Mouse (Mus musculus) cortical plate, adult 2 months (tissue): ENCODE measurements around the gene Slc6a9. TPM values are rescaled to one million over a fixed set of nuclear protein-coding genes. Genes with fewer than 3 reads are reported as not detected.
A peak's percentile ranks its signal among the peaks of the same experiment; 100 is the strongest.

ENCODE experiments used
- H3K27ac ChIP-seq: fragments of 200-500 bp; 2 replicates; pipeline ENCODE4 v1.5.1; 2012; ENCODE audit warnings: low read length, control low read depth, inconsistent platforms; ENCODE audit not compliant: insufficient read depth
- H3K4me1 ChIP-seq: fragments of 200-500 bp; 2 replicates; pipeline ENCODE4 v1.6.1; 2011; ENCODE audit warnings: low read length; ENCODE audit not compliant: control insufficient read depth, insufficient read depth
- H3K4me3 ChIP-seq: fragments of 200-500 bp; 2 replicates; pipeline ENCODE4 v1.5.1; 2011; ENCODE audit warnings: mild to moderate bottlenecking, low read length, control low read depth; ENCODE audit not compliant: insufficient read depth
- CTCF ChIP-seq: fragments of 200-500 bp; IDR thresholded peaks from 2 replicates; pipeline ENCODE4 v1.5.1; 2011; ENCODE audit warnings: mild to moderate bottlenecking, control low read depth, low read length; ENCODE audit not compliant: insufficient read depth; ENCODE audit errors: extremely low read depth
- POLR2A ChIP-seq: fragments of 200-500 bp; IDR thresholded peaks from 2 replicates; pipeline ENCODE4 v1.6.1; 2011; ENCODE audit warnings: mild to moderate bottlenecking, low read length, control low read depth; ENCODE audit not compliant: insufficient read depth; ENCODE audit errors: extremely low read depth
- polyA plus RNA-seq: library from polyadenylated mRNA; depleted of rRNA; stranded (reverse); fragments of >200 nt; gene quantifications from 2 replicates; pipeline ENCODE4 v1.2.3, GENCODE M21; 2012

The Slc6a9 gene
- polyA plus RNA-seq, 1 experiment, result 56.0 TPM

DNA sequence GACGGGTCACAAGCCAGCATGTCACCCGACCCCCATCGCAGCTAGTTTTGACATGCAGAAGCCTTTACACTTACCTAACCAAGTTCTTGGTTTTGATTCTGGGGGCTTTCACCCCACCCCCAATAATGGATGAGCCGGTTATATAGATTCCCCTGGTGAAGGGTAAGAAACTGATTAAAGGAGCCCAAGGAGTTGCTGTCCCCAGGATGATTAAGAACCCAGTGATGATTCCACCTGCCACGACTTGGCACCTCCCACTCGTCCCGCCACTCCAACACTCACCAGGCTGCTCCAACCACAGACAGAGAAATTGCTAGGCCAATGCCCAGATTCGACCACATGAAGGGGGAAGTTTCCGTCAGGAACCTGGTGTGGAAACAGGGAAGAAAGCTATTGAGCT is 51.7 kb downstream of the Slc6a9 start:
- TF ChIP-seq POLR2A (no peak), CTCF (no peak)
- peak overlapping the region; percentile 47 for H3K4me3 ChIP-seq
- H3K4me1 ChIP-seq, result peaks cover 6% of the 10 kb centered on the region
- no peak overlapping the region for H3K27ac ChIP-seq

DNA sequence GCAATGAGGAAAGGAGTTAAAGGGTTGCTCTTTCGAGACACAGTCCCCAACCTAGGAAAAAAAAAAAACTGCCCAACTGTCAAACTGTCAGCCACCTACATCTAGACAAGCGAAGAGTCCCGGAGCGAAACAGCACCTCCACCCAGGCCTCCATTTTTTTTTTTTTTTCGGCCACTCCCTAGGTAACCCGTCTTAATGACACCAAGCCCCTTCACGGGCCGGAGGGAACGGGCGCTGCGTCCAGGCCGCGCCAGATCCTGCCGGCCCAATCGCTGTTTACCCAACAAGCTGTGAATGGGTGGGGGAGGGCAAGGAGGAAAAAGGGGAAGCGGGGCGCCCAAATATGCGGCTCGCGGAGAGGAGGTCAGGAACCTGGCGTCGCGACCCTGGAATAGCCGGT is 52.3 kb downstream of the Slc6a9 start:
- no peak for TF ChIP-seq POLR2A
- no peak for TF ChIP-seq CTCF
- Histone ChIP-seq H3K27ac (peak overlapping the region; percentile 61), H3K4me3 (peak overlapping the region; percentile 47), H3K4me1 (peaks cover 6% of the 10 kb centered on the region)

DNA sequence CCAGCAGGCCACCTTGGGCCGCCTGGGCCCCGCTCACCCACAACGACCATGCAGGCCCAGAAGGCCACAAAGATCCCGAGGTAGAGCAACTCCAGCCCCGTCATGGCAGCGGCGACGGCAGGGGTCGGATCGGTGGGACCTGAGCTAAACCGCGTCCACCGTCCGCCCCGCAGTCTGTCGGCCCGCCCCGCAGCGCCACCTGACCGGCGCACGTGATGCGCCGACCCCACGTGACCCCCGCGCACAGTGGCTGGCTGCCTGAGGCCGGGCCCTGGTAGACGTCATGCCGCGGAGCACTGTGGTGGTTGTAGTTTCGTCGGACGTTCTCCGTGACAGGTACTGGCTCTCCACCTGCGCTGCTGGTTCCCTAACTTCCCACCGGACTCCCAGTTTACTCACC is 52.8 kb downstream of the Slc6a9 start, which contains the start of gene Atp6v0b:
Gene Atp6v0b (minus strand): TSS at position 201 of the 400 bp plus-strand sequence.
- no peak for TF ChIP-seq CTCF
- peak; percentile 87 for TF ChIP-seq POLR2A
- Histone ChIP-seq H3K27ac (peak within 1 kb of the TSS; percentile 61), H3K4me3 (peak within 1 kb of the TSS; percentile 47), H3K4me1 (peaks cover 6% of the 10 kb centered on the region; the same call in 1 of the 2 replicates)

DNA sequence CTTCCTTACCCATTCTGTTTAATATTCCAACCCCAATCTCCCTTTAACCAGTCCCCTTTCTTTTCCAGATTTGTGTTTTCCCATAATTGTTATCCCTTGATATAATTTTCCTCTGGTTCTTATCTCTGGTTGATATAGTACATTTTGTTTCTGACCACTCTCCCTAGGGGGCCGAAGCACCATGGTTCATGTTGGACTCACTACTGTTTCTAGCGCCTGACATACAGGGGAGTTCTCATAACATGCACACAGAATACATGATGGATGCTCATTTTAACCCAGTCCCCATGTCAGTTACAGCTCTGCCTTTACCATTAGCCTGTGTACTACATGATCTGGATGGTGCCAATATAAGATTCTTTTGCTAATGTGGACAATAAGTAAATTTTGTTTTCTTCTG is 53.6 kb downstream of the Slc6a9 start:
- Histone ChIP-seq H3K27ac (no peak overlapping the region), H3K4me1 (peaks cover 6% of the 10 kb centered on the region; the same call in 1 of the 2 replicates), H3K4me3 (peak overlapping the region; percentile 47; the same call in 1 of the 2 replicates)
- TF ChIP-seq CTCF (no peak), POLR2A (no peak)

DNA sequence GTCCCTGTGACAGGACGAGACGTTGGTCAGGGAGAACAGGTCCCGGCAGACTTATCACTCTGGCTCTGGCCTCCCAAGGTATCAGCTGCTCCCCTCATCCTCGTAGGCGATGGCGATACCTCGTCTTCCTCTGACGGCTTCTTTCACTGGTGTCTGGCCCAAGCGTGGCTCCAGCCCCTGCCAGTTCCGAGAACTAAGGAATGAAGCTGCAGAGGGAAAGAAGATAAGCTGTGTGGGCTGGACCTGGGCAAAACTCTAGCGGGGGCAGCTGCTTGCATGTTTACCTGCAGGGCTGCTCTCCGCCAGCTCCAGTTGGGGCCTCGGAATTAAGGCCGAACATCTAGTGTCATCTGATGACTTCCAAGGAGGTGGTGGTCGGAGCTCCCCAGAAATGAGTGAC is 55.2 kb downstream of the Slc6a9 start:
- Histone ChIP-seq H3K4me1 (peaks cover 3% of the 10 kb centered on the region; the same call in 1 of the 2 replicates), H3K27ac (no peak overlapping the region), H3K4me3 (no peak overlapping the region)
- TF ChIP-seq POLR2A (no peak), CTCF (no peak)

DNA sequence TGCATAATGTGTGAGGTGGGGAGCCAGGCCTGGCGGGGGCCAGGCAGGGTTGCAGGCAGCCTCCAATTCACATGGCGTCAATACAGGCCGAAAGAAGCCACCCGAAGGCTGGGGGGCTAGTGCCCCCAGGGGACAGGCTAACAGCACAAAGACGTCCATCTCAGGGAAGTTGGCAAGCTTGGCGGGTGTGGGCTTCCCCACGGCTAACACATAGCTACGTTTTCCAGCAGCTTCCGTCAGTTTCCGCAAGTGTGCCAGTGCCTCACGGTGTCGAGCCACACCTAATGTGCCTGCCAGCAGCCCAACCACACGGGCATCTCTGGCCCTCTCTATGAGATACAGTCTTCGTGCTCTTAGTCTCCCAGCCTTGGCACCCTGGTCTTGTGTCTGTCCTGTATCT is 55.7 kb downstream of the Slc6a9 start:
- Histone ChIP-seq H3K4me3 (no peak overlapping the region), H3K4me1 (0 out of 2 replicates have a peak, but pooled peaks cover 3% of the 10 kb centered on the region), H3K27ac (no peak overlapping the region)
- no peak for TF ChIP-seq POLR2A
- no peak for TF ChIP-seq CTCF

DNA sequence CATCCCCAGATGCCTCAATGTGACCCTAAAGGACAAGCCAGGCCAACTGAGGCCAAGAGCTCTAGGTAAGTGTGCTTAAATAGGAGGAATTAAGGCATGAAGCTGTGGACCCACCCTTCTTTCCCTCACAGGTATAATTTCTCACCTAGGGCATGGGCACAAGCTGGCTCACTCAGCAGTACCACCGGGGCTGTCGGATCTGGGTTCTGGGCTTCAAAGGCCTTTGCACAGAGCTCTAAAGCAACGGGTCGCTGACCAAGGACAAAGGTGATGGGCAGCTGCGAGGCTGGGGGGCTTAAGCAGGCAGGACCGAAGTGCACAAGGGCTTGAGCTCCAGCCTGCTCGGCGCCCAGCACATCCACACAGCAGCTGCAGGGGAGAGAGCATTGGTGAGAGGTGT is 56.4 kb downstream of the Slc6a9 start:
- H3K4me1 ChIP-seq, result no peaks in the 10 kb centered on the region
- H3K27ac ChIP-seq, result no peak overlapping the region
- H3K4me3 ChIP-seq, result no peak overlapping the region
- TF ChIP-seq CTCF, result no peak
- TF ChIP-seq POLR2A, result no peak

DNA sequence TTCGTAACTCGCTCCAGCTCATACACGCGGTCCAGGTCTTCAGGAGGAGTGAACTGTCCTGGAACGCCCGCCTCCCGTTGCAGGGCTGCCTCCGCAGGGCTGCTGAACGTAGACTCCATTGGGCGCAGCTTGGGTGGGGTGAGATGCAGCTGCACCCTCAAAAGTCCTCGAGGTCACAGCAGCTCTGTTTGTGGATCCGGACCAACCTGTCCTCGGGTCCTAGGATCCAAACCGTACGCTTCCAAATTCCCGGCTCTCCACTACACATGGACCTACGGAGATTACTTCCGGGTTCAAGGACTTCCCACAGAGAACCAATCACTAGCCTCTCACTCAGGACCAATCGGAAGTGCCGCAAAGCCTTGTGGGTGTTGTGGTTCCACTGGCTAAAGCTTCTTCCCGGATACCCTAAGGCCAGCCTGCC is 57.4 kb downstream of the Slc6a9 start, which contains the start of gene Dph2:
Gene Dph2 (minus strand): TSS at position 295 of the 424 bp plus-strand sequence.
- TF ChIP-seq POLR2A (no peak), CTCF (no peak)
- H3K4me1 ChIP-seq, result no peaks in the 10 kb centered on the region
- no peak within 1 kb of the TSS for H3K27ac ChIP-seq
- peak within 1 kb of the TSS; percentile 66 for H3K4me3 ChIP-seq

DNA sequence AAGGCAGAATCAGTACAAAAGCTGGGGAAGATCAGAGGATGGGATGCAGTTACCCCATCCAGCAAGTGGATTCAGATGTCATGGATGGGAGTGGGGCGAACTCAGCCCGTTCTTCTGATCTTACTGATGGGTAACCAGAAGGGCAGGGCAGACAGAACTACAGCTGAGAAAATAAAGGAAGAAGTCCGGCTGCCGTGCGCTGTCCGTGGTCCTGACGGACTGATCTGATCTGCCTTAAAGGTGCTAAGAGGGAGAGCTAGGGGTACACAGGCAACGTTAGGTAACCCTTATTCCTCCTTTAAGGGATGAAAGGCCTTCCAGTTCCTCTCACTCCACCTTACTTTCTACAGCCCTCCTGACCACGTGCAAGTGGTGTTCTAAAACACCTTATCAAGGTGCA is 59.1 kb downstream of the Slc6a9 start:
- Histone ChIP-seq H3K4me3 (no peak overlapping the region), H3K27ac (no peak overlapping the region)

DNA sequence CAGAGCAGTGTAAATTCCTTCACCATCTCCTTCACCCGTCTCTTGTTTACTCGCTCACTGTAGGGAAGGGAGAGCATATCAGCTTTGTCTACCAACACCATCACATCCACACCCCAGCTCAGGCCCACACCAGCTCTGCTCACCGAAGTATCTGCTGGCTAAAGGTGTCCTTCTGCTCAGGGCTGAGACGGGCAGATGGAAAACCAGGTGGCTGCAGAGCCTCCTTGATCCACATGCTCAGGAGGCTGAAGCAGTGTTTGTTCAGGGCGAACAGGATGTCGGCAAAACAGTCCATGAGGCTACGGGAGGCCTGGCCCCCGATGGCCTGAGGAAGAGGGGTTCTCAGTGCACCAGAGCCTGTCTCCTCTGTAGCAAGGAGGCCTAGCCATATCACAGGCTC is 60.3 kb downstream of the Slc6a9 start:
- TF ChIP-seq POLR2A (no peak), CTCF (no peak)
- no peak overlapping the region for H3K4me3 ChIP-seq
- H3K4me1 ChIP-seq, result no peaks in the 10 kb centered on the region
- H3K27ac ChIP-seq, result no peak overlapping the region

More for the DNA sequence above, 59.1 kb downstream of the Slc6a9 start:
- TF ChIP-seq POLR2A (no peak), CTCF (no peak)
- H3K4me1 ChIP-seq, result no peaks in the 10 kb centered on the region

DNA sequence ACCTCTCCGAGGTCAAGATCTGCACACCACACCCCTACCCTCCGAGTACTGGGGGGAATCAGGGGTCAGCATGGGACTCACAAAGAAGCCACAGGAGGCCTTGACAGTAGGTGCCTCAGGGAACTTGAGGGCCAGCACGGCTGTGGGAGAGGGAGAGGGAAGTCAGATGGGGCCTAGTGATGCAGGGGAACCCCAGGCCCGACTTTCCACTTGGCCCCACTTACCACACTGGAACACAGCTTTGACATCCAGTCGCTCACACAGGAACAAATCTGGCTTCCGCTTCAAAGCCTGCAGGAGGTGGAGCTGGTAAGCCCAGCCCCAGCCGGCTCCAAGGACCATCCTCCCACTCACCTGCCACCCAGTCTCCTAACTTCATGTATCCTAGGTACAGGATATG is 61.0 kb downstream of the Slc6a9 start:
- Histone ChIP-seq H3K4me1 (no peaks in the 10 kb centered on the region), H3K27ac (no peak overlapping the region), H3K4me3 (no peak overlapping the region)
- TF ChIP-seq CTCF (no peak), POLR2A (no peak)
